Mouse (Mus musculus) heart, embryonic 13.5 days (tissue): ENCODE measurements at regions not wholly inside any gene's neighbourhood (a gene's known extent, or its start where the extent isn't known, plus 50 kb on each side); places are given as distances from the start of the nearest gene placed in this dataset.

Experiments
- ATAC-seq: fragments of 200-750 bp; cut with Nextera tagmentation; 2 replicates; pipeline ENCODE4 v1.8.0; 2017; ENCODE audit warnings: moderate TSS enrichment; ENCODE audit not compliant: insufficient number of reproducible peaks, low FRiP score, low TSS enrichment; ENCODE audit errors: extremely low read depth
- H3K27ac ChIP-seq: fragments of 300-500 bp; sonication (generic); replicated peaks from 2 replicates; pipeline ENCODE4 v1.5.1; 2015; ENCODE audit warnings: moderate library complexity, mild to moderate bottlenecking, inconsistent platforms
- H3K27me3 ChIP-seq: fragments of 300-500 bp; sonication (generic); replicated peaks from 2 replicates; pipeline ENCODE4 v1.6.1; 2015; ENCODE audit warnings: mild to moderate bottlenecking, inconsistent platforms
- H3K36me3 ChIP-seq: fragments of 300-500 bp; sonication (generic); 2 replicates; pipeline ENCODE4 v1.6.1; 2015; ENCODE audit warnings: mild to moderate bottlenecking, inconsistent platforms
- H3K4me1 ChIP-seq: fragments of 300-500 bp; sonication (generic); 2 replicates; pipeline ENCODE4 v1.6.1; 2015; ENCODE audit warnings: inconsistent platforms
- H3K4me2 ChIP-seq: fragments of 300-500 bp; sonication (generic); 2 replicates; pipeline ENCODE4 v1.6.1; 2015; ENCODE audit warnings: inconsistent platforms, mild to moderate bottlenecking, moderate library complexity
- H3K4me3 ChIP-seq: fragments of 300-500 bp; sonication (generic); 2 replicates; pipeline ENCODE4 v1.5.1; 2015; ENCODE audit warnings: moderate library complexity, mild to moderate bottlenecking, inconsistent platforms
- H3K9ac ChIP-seq: fragments of 300-500 bp; sonication (generic); 2 replicates; pipeline ENCODE4 v1.6.1; 2015; ENCODE audit warnings: inconsistent platforms, mild to moderate bottlenecking, moderate library complexity
- H3K9me3 ChIP-seq: fragments of 300-500 bp; sonication (generic); 2 replicates; pipeline ENCODE4 v1.6.1; 2016; ENCODE audit warnings: inconsistent platforms
- WGBS: fragments of 180-500 bp; shearing (Covaris S2); methylation state at CpG from one replicate; pipeline ENCODE4 v1.1.7; 2015; ENCODE audit warnings: mixed read lengths; 5-methylcytosine and 5-hydroxymethylcytosine counted together

DNA sequence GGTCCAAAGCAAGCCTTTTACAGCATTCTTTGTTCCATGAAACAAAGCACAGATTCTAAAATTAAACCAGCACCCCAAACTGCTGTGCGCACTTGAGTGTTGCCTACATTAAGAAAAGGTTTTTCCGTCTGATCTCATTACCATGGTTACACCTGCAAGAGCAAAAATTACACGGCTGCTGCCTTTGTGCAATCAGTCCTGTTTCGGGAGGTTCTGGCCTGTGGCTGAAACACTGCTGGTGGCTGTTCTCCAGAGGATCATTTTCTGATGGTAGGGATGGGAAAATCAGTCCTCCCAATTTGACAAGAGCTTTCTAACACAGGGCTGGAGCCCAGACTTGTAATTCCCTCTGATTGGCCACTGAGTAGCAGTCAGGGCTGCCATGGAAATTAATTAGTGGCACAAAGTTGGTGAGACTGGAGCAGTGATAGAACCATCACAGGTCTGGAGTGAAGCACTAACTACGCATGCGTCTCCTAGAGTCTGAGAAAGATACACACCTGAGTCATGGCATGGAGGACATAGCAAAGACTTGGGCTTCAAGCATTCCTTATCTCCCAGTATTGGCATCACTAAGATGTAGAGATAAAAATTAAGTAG, 114.8 kb upstream of the Fam49a start:
- H3K27me3 ChIP-seq = no peaks in the 10 kb centered on the region
- ATAC-seq = no peak
- WGBS = 76% methylated on average over 6 of the region's 6 CpGs

DNA sequence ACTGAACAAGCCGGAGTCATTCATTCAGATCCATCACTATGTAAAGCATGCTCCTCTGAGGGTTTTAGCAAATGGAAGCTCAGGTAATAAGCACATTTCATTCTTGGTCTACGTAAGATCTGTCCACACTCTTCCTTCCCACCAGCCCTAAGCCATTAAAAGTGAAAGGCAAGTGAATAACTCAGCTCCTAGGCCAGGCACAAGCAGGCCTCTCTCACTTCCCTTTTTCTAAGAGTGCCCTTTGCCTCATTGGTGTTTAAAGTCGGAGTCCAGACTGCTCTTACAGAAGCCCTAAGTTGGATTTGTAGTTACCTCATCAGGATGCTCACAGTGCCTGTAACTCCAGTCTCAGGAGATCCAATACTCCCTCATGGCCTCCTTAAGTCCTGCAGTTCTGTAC, 114.1 kb upstream of the Fam49a start:
- ATAC-seq = no peak
- H3K4me1 ChIP-seq = no peaks in the 10 kb centered on the region
- no peak overlapping the region for H3K9ac ChIP-seq
- H3K27ac ChIP-seq = no peak overlapping the region
- no peak overlapping the region for H3K4me3 ChIP-seq
- H3K27me3 ChIP-seq = no peaks in the 10 kb centered on the region
- H3K4me2 ChIP-seq = no peak overlapping the region
- H3K9me3 ChIP-seq = no peaks in the 10 kb centered on the region
- 74% methylated on average over 3 of the region's 3 CpGs for WGBS
- H3K36me3 ChIP-seq = no peaks in the 10 kb centered on the region

More for the DNA sequence above, 114.8 kb upstream of the Fam49a start:
- H3K9me3 ChIP-seq = no peaks in the 10 kb centered on the region
- no peaks in the 10 kb centered on the region for H3K4me1 ChIP-seq
- no peak overlapping the region for H3K4me2 ChIP-seq
- H3K9ac ChIP-seq = no peak overlapping the region
- no peak overlapping the region for H3K27ac ChIP-seq
- no peak overlapping the region for H3K4me3 ChIP-seq
- H3K36me3 ChIP-seq = no peaks in the 10 kb centered on the region

- Histone ChIP-seq H3K4me1 (no peaks in the 10 kb centered on the region), H3K4me3 (no peak overlapping the region), H3K36me3 (no peaks in the 10 kb centered on the region), H3K9me3 (no peaks in the 10 kb centered on the region), H3K4me2 (no peak overlapping the region), H3K27ac (no peak overlapping the region), H3K27me3 (no peaks in the 10 kb centered on the region), H3K9ac (no peak overlapping the region)
- ATAC-seq = no peak
- WGBS = 51% methylated on average over 3 of the region's 3 CpGs
Observed at GRCm38 (mm10) chr12:12148659-12149399, 113.1 kb upstream of the Fam49a start.

- H3K27me3 ChIP-seq = no peaks in the 10 kb centered on the region
- H3K36me3 ChIP-seq = no peaks in the 10 kb centered on the region
- no peaks in the 10 kb centered on the region for H3K9me3 ChIP-seq
- H3K4me1 ChIP-seq = no peaks in the 10 kb centered on the region
- WGBS = 51% methylated on average over 1 of the region's 1 CpGs
- no peak overlapping the region for H3K9ac ChIP-seq
- H3K4me3 ChIP-seq = no peak overlapping the region
- H3K4me2 ChIP-seq = no peak overlapping the region
- ATAC-seq = no peak
- no peak overlapping the region for H3K27ac ChIP-seq
Observed at GRCm38 (mm10) chr12:12164411-12164810, 97.5 kb upstream of the Fam49a start.

- ATAC-seq = no peak
- Histone ChIP-seq H3K27ac (no peak overlapping the region), H3K4me1 (peaks cover 11% of the 10 kb centered on the region; the same call in 1 of the 2 replicates), H3K9me3 (no peaks in the 10 kb centered on the region), H3K27me3 (no peaks in the 10 kb centered on the region), H3K9ac (no peak overlapping the region), H3K36me3 (no peaks in the 10 kb centered on the region), H3K4me3 (no peak overlapping the region), H3K4me2 (no peak overlapping the region)
- WGBS = 74% methylated on average over 2 of the region's 2 CpGs
Observed at GRCm38 (mm10) chr12:12170581-12170980, 91.4 kb upstream of the Fam49a start.

DNA sequence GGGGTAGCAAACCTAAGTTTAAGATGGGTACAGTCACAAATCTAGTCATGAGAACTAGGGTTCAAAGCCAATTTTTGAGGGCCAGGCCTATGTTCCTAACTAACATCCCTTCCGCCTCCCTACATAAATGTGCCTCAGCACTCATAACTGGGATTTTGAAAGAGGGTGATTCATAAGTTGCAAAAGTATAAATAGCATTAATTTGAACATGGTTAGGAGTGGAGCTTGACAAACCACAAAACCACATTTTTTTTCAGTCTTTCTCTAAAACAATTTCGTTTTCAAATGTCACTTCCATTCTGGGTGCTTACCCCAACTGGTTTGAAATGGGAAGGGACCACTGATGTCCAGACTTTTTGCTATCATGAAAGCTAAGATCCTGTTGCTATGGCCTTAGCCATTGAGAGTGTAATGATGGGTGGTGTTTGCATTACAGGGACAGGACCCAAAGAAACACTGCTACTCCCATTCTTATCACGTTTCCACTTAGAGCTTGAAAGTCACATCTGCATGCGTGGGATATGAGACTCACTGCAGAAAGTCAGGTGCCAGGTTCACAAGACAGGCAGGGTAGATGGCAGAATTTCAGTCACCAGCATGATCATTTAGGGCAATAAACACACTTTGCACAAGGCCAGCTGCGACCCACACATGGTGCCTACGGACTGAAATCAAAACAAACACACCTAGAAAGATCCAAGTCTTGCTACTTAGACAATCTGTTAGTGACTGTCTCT, 89.7 kb upstream of the Fam49a start:
- no peak for ATAC-seq
- 62% methylated on average over 6 of the region's 6 CpGs for WGBS
- no peaks in the 10 kb centered on the region for H3K9me3 ChIP-seq
- H3K4me3 ChIP-seq = no peak overlapping the region
- H3K36me3 ChIP-seq = no peaks in the 10 kb centered on the region
- H3K27me3 ChIP-seq = no peaks in the 10 kb centered on the region; the same call in 1 of the 2 replicates
- H3K27ac ChIP-seq = no peak overlapping the region
- H3K4me2 ChIP-seq = no peak overlapping the region
- H3K4me1 ChIP-seq = peaks cover 20% of the 10 kb centered on the region
- H3K9ac ChIP-seq = no peak overlapping the region

DNA sequence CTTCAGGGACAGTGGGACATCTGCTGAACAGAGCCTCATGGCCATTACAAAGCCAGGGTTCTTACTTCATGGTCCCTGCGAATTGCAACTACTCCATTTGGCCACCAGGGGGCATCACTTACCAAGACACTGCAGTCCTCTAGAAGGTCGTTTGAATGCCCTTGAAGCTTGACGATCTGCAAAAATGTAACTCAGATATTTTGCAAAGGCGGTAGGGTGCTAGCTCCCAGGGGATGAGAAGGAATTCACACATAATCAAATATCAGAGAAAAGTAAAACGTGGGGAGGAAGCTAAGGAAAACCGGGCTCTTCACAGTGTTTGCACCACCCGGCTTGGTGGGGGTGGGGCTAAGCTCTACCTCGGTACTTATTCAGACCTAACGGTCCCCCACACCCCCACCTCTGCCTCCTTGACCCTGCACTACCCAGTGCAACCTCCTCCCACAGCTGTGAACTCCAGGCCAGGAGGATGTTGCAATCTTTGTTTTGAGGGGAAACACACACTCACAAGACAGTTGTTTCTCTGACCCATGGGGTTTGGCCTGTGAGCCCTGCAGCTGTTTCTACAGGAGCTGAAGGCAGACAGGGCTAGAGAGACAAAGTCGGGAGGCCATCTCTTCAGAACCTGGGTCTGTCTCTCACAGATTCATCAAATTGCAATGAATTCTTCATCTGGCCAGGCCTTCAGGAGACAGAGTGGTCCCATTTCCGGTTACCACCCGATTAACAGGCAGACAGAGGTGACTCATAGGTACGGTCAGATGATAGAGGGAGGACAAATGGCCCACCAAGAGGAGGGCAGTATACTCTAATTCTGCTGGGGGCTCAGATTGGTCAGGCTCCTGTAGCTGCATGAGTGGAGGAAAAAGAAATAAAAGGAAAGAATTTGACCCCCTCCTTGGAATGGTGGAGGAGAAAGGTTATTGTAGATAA, 85.3 kb upstream of the Fam49a start:
- Histone ChIP-seq H3K27me3 (peaks cover 4% of the 10 kb centered on the region; the same call in 1 of the 2 replicates), H3K9ac (peak overlapping the region; percentile 70), H3K27ac (no peak overlapping the region), H3K4me2 (peak overlapping the region; percentile 67), H3K4me1 (peaks cover 55% of the 10 kb centered on the region), H3K9me3 (no peaks in the 10 kb centered on the region), H3K36me3 (no peaks in the 10 kb centered on the region), H3K4me3 (peak overlapping the region; percentile 41)
- WGBS = 12% methylated on average over 13 of the region's 13 CpGs
- ATAC-seq = no peak

GRCm38 (mm10) chr12:12177264-12178043, 84.5 kb upstream of the Fam49a start:
- ATAC-seq = no peak

DNA sequence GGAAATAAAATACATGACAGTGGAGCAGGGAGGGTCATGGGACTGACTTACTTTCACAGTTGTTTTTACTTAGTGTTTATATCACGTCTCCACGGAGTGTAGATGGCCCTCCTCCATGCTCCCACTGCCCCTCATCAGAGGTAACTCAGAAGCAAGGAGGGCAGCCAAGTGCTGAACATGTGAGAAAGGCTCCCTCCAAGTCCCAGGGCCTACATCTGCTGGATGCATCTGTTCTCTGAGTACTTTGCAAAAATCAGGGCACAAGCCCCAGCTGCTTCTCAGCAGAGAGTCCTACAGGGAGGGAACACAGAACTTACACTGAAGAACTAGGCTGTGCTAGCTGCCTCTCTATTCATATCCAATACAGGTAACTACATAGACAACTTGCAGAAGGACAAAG, 83.5 kb upstream of the Fam49a start:
- Histone ChIP-seq H3K27me3 (peaks cover 4% of the 10 kb centered on the region; the same call in 1 of the 2 replicates), H3K9me3 (no peaks in the 10 kb centered on the region), H3K9ac (0 out of 2 replicates have a peak overlapping the region, but pooled peaks have one; percentile 16), H3K4me2 (no peak overlapping the region), H3K4me3 (no peak overlapping the region), H3K27ac (no peak overlapping the region), H3K36me3 (no peaks in the 10 kb centered on the region), H3K4me1 (peaks cover 49% of the 10 kb centered on the region)
- no peak for ATAC-seq
- 49% methylated on average over 2 of the region's 2 CpGs for WGBS

More at GRCm38 (mm10) chr12:12177264-12178043, 84.5 kb upstream of the Fam49a start:
- Histone ChIP-seq H3K27me3 (peaks cover 4% of the 10 kb centered on the region; the same call in 1 of the 2 replicates), H3K36me3 (no peaks in the 10 kb centered on the region), H3K9ac (no peak overlapping the region), H3K4me1 (peaks cover 55% of the 10 kb centered on the region), H3K27ac (no peak overlapping the region), H3K4me2 (no peak overlapping the region), H3K4me3 (no peak overlapping the region), H3K9me3 (no peaks in the 10 kb centered on the region)
- 81% methylated on average over 6 of the region's 6 CpGs for WGBS

DNA sequence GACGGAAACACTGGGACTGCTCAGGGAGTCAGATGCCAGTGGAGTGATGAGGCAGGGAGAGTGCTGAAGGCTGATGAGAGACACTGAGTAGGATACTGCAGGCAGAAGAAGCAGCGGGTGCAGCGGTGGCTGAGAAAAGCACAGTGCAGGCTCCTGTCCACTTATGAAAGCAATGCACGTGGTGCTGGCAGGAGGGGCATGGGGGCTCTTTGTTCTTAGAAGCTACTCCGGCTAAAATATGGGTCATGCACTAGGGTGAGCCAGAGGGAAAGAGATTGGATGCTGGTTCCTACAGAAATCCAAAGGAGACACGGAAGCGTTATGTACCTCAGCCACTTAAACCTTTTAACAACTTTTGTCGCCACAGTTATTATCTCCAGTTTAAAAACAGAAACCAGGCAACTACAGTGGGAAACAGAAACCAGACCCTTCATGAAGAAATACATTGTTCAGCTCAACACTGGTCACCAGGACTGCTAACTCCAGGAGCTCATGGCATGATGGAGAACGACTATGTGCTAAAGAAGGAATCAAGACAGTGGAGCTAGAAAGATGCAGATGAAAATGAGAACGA, 82.6 kb upstream of the Fam49a start:
- Histone ChIP-seq H3K9ac (0 out of 2 replicates have a peak overlapping the region, but pooled peaks have one; percentile 33), H3K4me3 (no peak overlapping the region), H3K4me2 (peak overlapping the region; percentile 37), H3K27me3 (peaks cover 4% of the 10 kb centered on the region; the same call in 1 of the 2 replicates), H3K27ac (peak overlapping the region; percentile 78), H3K4me1 (peaks cover 49% of the 10 kb centered on the region), H3K36me3 (no peaks in the 10 kb centered on the region), H3K9me3 (no peaks in the 10 kb centered on the region)
- peak; percentile 73; the same call in 1 of the 2 replicates for ATAC-seq
- 14% methylated on average over 10 of the region's 10 CpGs for WGBS
